Mouse (Mus musculus): ENCODE data around the gene Usp32. TPM values are rescaled to one million over a fixed set of nuclear protein-coding genes. Genes with fewer than 3 reads are reported as not detected.

Gene Usp32
- polyA plus RNA-seq (2015; fragmentation: Nextera tagmentation; extraction: Ambion mirVana) = 3.4 and 4.6 TPM in 2 replicates

DNA sequence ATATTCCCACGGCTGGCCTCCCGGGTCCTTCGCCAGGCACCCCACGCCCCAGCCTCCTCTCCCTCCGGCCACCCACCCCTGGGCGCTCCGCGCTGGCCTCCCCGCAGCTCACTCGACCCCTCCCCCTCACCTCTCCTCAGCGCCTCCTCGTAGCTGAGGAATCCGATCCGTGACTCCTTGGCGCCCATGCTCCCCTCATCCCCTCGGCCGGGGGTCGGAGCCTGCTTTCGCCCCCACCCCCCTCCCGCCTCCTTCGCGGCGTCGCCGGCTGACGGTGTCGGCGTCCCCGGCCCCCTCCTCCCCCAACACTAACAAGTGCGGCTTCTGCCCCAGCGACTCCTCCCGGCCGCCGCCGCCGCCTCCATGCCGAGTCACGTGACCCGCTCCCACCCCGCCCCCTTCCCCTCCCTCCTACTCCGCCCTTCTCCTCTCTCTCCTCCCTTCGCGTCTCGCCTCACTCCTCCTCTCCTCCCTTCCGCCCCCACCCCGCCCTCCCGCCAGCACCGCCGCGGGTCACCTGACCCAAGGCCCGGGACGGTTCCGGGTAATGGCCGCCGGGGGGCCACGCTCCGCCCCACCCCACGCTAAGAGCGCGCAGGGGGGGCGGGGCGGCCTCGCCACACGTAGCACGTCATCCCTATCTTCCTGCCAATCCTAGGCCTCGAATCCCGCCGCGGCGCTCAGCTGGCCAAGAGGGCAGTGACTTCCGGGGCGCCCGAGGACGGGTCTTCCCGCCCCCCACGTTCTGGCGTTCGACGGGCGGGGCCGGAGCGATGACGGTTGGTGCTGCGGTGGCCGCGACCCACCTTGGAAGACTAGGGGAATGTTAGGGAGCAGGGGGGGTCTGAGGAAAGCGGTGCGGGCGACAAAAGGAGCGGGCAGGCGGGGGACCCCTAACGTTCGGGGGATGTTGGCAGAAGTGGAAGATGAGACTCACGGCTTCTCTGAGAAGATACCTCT lies at the start of gene Usp32:
TSS of gene Usp32 (minus strand) at position 581 of the 960 bp plus-strand sequence.
- Histone ChIP-seq H3K36me3 (ENCODE audit: control insufficient read depth, insufficient read depth) (no peaks in the 10 kb centered on the region), H3K27ac (ENCODE audit: low read length) (peak within 1 kb of the TSS; percentile 87), H3K4me3 (ENCODE audit: low read length) (peak within 1 kb of the TSS; percentile 93), H3K9me3 (replicated peaks; ENCODE audit: control insufficient read depth, low read length) (no peaks in the 10 kb centered on the region), H3K4me1 (ENCODE audit: control insufficient read depth, insufficient read depth, low read length) (peaks cover 2% of the 10 kb centered on the region; the same call in 1 of the 2 replicates), H3K4me2 (ENCODE audit: low read depth, low read length) (peak within 1 kb of the TSS; percentile 87), H3K27me3 (ENCODE audit: control insufficient read depth, insufficient read depth, low read length) (no peaks in the 10 kb centered on the region), H3K9ac (ENCODE audit: low read length) (peak within 1 kb of the TSS; percentile 89)
- WGBS = under 1% methylated on average over 78 of the region's 94 CpGs
- ATAC-seq (replicated peaks; ENCODE audit: extremely low read depth, insufficient read depth, low FRiP score) = peak; percentile 98

DNA sequence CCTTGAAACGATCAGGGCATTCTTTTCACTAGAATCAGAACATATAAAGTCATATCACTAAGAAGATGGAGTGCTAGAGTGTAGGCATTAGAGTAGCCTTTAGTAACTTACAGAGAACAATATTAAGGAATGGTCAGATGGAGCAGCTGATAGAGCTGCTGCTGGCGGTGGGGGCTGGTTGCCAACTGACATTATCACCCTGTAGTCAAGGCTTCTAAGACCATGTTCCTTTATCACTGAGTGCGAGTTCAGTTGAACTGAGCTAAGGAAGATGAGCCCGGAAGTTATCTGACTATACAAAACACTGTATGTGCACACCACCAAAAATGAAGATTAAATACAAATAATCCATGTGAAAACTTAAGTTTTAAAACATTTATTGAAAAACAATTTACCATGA lies 49.1 kb upstream of the Usp32 start:
- Histone ChIP-seq H3K9ac (ENCODE audit: low read length) (no peak overlapping the region), H3K9me3 (replicated peaks; ENCODE audit: control insufficient read depth, low read length) (peaks cover 2% of the 10 kb centered on the region; the same call in 1 of the 2 replicates), H3K36me3 (ENCODE audit: control insufficient read depth, insufficient read depth) (peaks cover 28% of the 10 kb centered on the region), H3K4me1 (ENCODE audit: control insufficient read depth, insufficient read depth, low read length) (no peaks in the 10 kb centered on the region), H3K4me2 (ENCODE audit: low read depth, low read length) (no peak overlapping the region), H3K27me3 (ENCODE audit: control insufficient read depth, insufficient read depth, low read length) (no peaks in the 10 kb centered on the region), H3K4me3 (ENCODE audit: low read length) (no peak overlapping the region), H3K27ac (ENCODE audit: low read length) (no peak overlapping the region)
- 84% methylated on average over 4 of the region's 4 CpGs for WGBS
- no peak for ATAC-seq (replicated peaks; ENCODE audit: extremely low read depth, insufficient read depth, low FRiP score)

DNA sequence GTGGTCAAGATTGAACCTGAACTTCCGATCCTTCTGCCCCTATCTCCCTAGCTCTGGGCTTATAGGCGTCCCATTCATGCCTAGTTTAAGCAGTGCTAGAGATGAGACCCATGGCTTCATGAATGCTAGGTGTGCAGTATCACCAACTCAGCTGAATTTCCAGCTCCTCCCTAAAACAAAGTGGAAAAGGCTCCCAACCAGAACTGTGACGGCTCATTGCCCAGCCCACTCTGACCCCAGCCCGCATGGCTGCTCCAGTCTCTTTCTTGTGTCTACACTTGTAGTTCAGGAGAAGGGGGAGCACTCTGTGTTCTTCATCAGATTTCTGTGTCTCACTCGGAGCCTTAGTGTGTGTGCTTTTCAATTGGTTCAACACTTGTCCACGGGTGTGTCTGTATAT lies 44.9 kb upstream of the Usp32 start:
- 86% methylated on average over 6 of the region's 6 CpGs for WGBS
- H3K9me3 ChIP-seq (replicated peaks; ENCODE audit: control insufficient read depth, low read length) = peaks cover 2% of the 10 kb centered on the region; the same call in 1 of the 2 replicates
- no peak for ATAC-seq (replicated peaks; ENCODE audit: extremely low read depth, insufficient read depth, low FRiP score)

DNA sequence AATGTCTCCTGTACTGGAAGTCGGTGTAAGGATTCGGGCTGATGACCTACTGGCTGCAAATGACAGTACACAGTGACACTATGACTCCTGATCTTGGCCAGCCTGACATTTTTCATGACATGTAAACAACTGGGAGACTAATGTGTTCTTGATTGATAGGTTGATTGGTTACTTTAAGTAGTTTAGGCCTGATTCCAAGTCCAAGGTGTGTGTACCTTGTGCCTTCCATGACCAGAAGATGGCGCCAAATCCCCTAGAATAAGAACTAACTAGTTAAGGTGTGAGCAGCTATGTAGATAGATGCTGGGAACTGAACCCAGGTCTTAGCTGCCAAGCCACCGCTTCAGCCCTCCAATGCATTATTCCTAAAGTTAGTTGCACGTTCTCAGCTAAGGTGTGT lies 44.1 kb upstream of the Usp32 start:
- ATAC-seq (replicated peaks; ENCODE audit: extremely low read depth, insufficient read depth, low FRiP score) = no peak
- Histone ChIP-seq H3K9ac (ENCODE audit: low read length) (no peak overlapping the region), H3K36me3 (ENCODE audit: control insufficient read depth, insufficient read depth) (peaks cover 3% of the 10 kb centered on the region; the same call in 1 of the 2 replicates), H3K27me3 (ENCODE audit: control insufficient read depth, insufficient read depth, low read length) (no peaks in the 10 kb centered on the region), H3K4me1 (ENCODE audit: control insufficient read depth, insufficient read depth, low read length) (peaks cover 3% of the 10 kb centered on the region; the same call in 1 of the 2 replicates), H3K27ac (ENCODE audit: low read length) (no peak overlapping the region), H3K4me2 (ENCODE audit: low read depth, low read length) (no peak overlapping the region), H3K4me3 (ENCODE audit: low read length) (no peak overlapping the region), H3K9me3 (replicated peaks; ENCODE audit: control insufficient read depth, low read length) (peaks cover 2% of the 10 kb centered on the region; the same call in 1 of the 2 replicates)
- WGBS = 74% methylated on average over 5 of the region's 5 CpGs

More for the DNA sequence above, 44.9 kb upstream of the Usp32 start:
- Histone ChIP-seq H3K27me3 (ENCODE audit: control insufficient read depth, insufficient read depth, low read length) (no peaks in the 10 kb centered on the region), H3K4me1 (ENCODE audit: control insufficient read depth, insufficient read depth, low read length) (peaks cover 3% of the 10 kb centered on the region; the same call in 1 of the 2 replicates), H3K27ac (ENCODE audit: low read length) (no peak overlapping the region), H3K9ac (ENCODE audit: low read length) (no peak overlapping the region), H3K4me2 (ENCODE audit: low read depth, low read length) (no peak overlapping the region), H3K36me3 (ENCODE audit: control insufficient read depth, insufficient read depth) (peaks cover 3% of the 10 kb centered on the region; the same call in 1 of the 2 replicates), H3K4me3 (ENCODE audit: low read length) (no peak overlapping the region)

DNA sequence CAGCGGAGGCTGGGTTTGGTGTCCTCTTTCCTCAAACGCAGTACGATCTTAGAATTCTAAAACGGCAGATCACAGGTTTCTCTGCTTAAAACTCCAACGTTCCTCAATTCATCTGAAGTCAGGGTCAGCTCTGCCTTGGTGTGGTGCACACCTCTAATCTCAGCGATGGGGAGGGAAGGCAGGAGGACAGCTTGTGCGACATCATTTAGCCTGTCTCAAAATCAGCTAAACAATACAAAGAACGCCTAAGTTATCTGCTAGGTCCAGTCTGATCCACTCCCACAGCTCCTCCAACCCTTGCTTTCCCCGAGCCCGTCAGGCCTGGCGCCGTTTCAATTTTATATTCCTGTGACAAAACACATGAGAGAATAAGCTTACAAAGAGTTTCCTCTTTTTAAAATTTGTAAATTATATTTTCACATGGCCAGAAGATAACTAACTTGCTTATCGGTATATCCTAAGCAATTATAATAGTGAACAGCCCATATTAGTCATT lies 43.4 kb upstream of the Usp32 start:
- Histone ChIP-seq H3K9me3 (replicated peaks; ENCODE audit: control insufficient read depth, low read length) (peaks cover 2% of the 10 kb centered on the region; the same call in 1 of the 2 replicates), H3K4me3 (ENCODE audit: low read length) (peak overlapping the region; percentile 58), H3K9ac (ENCODE audit: low read length) (peak overlapping the region; percentile 74), H3K27ac (ENCODE audit: low read length) (no peak overlapping the region), H3K4me2 (ENCODE audit: low read depth, low read length) (peak overlapping the region; percentile 86), H3K4me1 (ENCODE audit: control insufficient read depth, insufficient read depth, low read length) (peaks cover 3% of the 10 kb centered on the region; the same call in 1 of the 2 replicates), H3K36me3 (ENCODE audit: control insufficient read depth, insufficient read depth) (no peaks in the 10 kb centered on the region), H3K27me3 (ENCODE audit: control insufficient read depth, insufficient read depth, low read length) (no peaks in the 10 kb centered on the region)
- ATAC-seq (replicated peaks; ENCODE audit: extremely low read depth, insufficient read depth, low FRiP score) = no peak
- WGBS = 20% methylated on average over 13 of the region's 13 CpGs

DNA sequence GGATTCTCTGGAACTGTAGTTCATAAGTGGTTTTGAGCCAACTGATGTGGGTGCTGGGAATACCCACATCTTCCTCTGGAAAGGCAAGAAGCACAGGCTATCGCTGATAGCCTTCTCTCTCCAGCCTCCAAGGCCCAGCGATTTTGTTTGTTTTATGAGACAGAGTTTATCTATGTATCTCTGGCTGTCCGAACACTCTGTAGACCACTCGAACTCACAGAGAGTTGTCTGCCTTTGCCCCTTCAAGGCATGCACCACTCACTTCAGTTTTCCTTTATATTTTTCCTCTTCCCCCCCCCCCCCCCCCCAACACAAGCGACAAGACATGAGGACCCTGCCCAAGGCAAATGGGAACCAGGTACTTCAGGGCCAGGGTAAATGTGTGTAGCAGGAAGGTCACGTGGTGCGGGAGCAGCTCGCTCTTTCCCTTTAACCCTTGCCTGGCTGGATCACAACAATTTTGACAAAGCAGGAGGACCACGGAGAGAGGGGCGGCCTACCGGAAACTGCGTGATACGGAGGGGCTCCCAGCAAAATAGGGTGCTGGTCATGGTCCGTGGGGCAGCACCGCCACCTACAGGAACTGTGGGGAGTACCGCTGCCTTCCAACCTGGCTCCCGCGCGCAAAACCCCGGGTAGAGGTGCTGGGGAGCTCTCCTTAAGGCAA lies 42.8 kb upstream of the Usp32 start:
- H3K9ac ChIP-seq (ENCODE audit: low read length) = peak overlapping the region; percentile 74
- WGBS = 4% methylated on average over 20 of the region's 20 CpGs

DNA sequence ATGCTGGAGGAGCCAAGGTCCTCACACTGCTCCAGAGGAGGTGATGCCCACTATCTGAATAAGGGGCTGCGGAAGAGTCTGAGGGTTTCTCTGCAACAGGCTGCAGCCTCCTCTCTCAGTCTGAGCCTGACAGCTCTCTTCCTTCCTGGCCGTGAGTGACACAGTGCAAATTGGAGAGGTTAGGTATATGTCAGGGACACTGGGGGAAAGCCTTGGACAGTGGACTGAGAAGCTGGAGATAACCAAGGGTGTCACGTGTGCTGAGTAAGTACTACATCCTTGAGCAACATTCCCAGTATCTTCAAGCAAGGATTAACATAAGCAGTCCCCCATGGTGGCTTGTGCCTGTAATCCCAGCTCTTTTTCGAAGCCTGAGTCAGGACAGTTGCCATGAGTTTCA lies 38.5 kb upstream of the Usp32 start:
- Histone ChIP-seq H3K27me3 (ENCODE audit: control insufficient read depth, insufficient read depth, low read length) (no peaks in the 10 kb centered on the region), H3K27ac (ENCODE audit: low read length) (no peak overlapping the region), H3K4me3 (ENCODE audit: low read length) (no peak overlapping the region), H3K36me3 (ENCODE audit: control insufficient read depth, insufficient read depth) (no peaks in the 10 kb centered on the region), H3K9me3 (replicated peaks; ENCODE audit: control insufficient read depth, low read length) (no peaks in the 10 kb centered on the region), H3K4me1 (ENCODE audit: control insufficient read depth, insufficient read depth, low read length) (peaks cover 2% of the 10 kb centered on the region; the same call in 1 of the 2 replicates), H3K9ac (ENCODE audit: low read length) (no peak overlapping the region), H3K4me2 (ENCODE audit: low read depth, low read length) (no peak overlapping the region)
- 75% methylated on average over 4 of the region's 4 CpGs for WGBS
- ATAC-seq (replicated peaks; ENCODE audit: extremely low read depth, insufficient read depth, low FRiP score) = no peak

More for the DNA sequence above, 42.8 kb upstream of the Usp32 start:
- Histone ChIP-seq H3K4me3 (ENCODE audit: low read length) (peak overlapping the region; percentile 58), H3K4me1 (ENCODE audit: control insufficient read depth, insufficient read depth, low read length) (peaks cover 3% of the 10 kb centered on the region; the same call in 1 of the 2 replicates), H3K9me3 (replicated peaks; ENCODE audit: control insufficient read depth, low read length) (peaks cover 2% of the 10 kb centered on the region; the same call in 1 of the 2 replicates), H3K27me3 (ENCODE audit: control insufficient read depth, insufficient read depth, low read length) (no peaks in the 10 kb centered on the region), H3K36me3 (ENCODE audit: control insufficient read depth, insufficient read depth) (no peaks in the 10 kb centered on the region), H3K27ac (ENCODE audit: low read length) (no peak overlapping the region), H3K4me2 (ENCODE audit: low read depth, low read length) (peak overlapping the region; percentile 86)
- peak; percentile 73 for ATAC-seq (replicated peaks; ENCODE audit: extremely low read depth, insufficient read depth, low FRiP score)

DNA sequence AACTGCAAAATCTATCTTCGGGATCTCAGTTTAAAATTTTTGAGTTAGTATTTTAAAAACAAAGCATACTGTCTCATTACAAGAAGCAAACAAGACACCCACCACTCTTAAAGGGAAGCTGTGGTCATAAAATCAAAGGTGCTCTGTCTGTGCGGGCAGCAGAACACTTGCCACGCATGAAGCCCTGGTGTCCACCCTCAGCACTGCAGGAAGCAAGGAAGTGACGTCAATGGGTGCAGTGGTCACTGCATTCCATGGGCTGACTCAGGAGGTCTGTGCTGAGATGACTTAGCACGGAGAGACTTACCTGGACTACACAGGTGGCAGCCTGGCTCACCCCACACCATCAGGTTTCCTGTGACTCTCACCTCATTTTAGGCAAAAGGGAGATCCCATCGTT lies 37.8 kb upstream of the Usp32 start:
- no peak overlapping the region for H3K27ac ChIP-seq (ENCODE audit: low read length)
- no peak overlapping the region for H3K4me3 ChIP-seq (ENCODE audit: low read length)
- WGBS = 74% methylated on average over 6 of the region's 6 CpGs
- H3K27me3 ChIP-seq (ENCODE audit: control insufficient read depth, insufficient read depth, low read length) = no peaks in the 10 kb centered on the region
- no peaks in the 10 kb centered on the region for H3K4me1 ChIP-seq (ENCODE audit: control insufficient read depth, insufficient read depth, low read length)
- H3K9ac ChIP-seq (ENCODE audit: low read length) = no peak overlapping the region
- ATAC-seq (replicated peaks; ENCODE audit: extremely low read depth, insufficient read depth, low FRiP score) = no peak
- no peaks in the 10 kb centered on the region for H3K9me3 ChIP-seq (replicated peaks; ENCODE audit: control insufficient read depth, low read length)
- no peaks in the 10 kb centered on the region for H3K36me3 ChIP-seq (ENCODE audit: control insufficient read depth, insufficient read depth)
- no peak overlapping the region for H3K4me2 ChIP-seq (ENCODE audit: low read depth, low read length)
